Mouse (Mus musculus) inflammation-experienced regulatory T-cells, adult 6 months (primary cell): Measurements from ENCODE around the gene Chst3. TPM values are rescaled to one million over a fixed set of nuclear protein-coding genes. Genes with fewer than 3 reads are reported as not detected.
"Not testable (repeated sequence)": the region's sequence is repeated elsewhere in the genome, so short reads cannot be mapped to it uniquely, and the experiment has no call there.

Source experiments
- ATAC-seq: one replicate; pipeline ENCODE4 v1.8.0; 2017
- polyA plus RNA-seq, 3 experiments: library from polyadenylated mRNA; unstranded; fragments of 100-300 nt; shearing (Covaris generic); gene quantifications; one replicate each; pipeline ENCODE4 v1.2.1; 2017

Chst3 gene
- polyA plus RNA-seq, 3 experiments from 2014 or later, result 0.36 to 0.40 TPM; not detected in 1

GRCm38 (mm10) chr10:60196971-60197370 is 22.1 kb downstream of the Chst3 start:
- ATAC-seq, result no peak

DNA sequence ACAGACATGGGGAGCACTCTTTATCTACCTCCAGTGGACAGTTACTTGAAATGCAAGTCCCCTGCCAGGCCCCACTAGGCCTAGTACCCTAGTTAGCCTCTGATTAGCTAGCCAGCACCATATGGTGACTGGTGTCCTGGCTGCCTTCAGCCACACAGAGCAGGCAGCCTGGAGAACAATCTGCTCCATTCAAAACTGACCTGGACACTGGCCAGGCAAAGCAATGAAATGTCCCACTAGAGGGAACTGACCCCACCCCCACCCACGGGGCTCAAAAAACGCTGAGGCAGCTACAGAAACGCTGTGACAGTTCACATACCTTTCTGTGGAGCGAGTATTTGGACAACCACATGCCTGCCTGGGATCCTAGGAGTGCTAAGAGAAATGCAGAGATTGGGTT is 24.0 kb downstream of the Chst3 start:
- no peak for ATAC-seq

DNA sequence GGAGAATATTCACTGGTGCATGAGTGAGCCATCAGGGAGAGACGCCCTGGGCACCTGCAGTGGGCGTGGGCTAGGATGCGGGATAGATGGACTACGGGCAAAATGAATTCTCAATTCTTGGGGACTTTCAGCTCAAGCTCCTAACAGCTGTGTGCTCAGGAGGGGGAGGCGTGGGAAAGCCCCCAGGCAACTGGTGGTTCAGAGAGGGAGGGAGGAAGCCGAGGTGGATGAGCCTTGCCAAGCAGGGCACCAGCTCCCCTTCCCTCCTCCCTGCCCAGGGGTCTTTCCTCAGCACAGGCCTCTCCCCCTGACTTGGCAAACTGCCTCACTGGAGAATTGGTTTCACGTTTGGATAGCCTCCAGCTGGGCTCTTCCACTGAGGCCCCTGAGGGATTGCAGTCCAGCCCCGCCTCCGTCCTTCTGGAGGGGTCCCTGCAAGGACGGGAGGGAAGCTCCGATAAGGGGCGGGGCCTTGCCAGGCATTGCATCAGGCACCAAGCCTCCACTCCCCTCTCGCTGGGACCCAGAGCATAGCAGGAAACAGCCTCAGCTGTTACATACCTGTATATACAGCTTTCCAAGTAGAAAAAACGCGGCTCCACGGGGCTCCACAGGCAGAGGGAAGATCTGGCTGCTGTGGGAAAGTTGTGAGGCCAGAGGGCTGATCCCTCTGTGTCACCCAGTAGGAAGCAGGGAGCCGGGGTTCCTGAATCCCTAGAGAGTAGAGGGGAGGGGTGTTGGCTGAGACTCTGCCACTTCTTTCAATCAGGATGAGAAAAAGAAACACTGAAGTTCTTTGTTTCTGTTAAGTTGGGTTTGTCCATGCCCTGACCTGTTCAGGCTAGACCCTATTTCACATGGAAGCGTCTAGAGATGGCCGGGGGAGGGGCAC is 25.3 kb downstream of the Chst3 start:
- ATAC-seq, result no peak

- ATAC-seq, result no peak
These were observed 27.3 kb downstream of the Chst3 start for GRCm38 (mm10) chr10:60191796-60192195.

DNA sequence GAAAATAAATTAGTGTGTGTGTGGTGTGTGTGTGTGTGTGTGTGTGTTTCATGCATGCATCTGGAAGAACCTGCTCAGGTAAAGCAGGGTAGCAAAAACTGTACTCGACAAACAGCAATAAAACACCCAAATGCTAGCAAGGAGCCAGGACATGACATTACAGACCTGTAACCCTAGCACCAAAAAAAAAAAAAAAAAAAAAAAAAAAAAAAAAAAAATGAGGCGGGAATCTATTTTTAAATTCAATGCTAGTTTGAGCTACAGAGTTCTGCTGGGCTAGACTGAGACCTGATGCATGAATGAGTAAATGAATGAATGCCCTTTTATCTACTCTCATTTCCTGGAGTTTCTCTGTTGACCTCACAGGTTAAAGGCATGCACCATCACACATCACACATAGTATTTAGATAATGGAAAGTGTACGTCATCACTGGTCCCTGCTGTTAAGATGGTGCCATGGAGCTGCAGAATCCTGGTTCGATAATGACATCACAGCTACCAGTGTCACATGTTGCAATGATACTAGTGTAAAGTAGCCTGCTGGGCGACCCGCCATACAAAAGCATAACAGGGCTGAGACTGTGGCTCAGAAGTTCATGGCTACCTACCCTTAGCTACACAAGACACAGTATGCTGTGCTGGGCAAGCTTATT is 29.4 kb downstream of the Chst3 start:
- no peak for ATAC-seq

GRCm38 (mm10) chr10:60186191-60186945 is 32.7 kb downstream of the Chst3 start:
- no peak for ATAC-seq

DNA sequence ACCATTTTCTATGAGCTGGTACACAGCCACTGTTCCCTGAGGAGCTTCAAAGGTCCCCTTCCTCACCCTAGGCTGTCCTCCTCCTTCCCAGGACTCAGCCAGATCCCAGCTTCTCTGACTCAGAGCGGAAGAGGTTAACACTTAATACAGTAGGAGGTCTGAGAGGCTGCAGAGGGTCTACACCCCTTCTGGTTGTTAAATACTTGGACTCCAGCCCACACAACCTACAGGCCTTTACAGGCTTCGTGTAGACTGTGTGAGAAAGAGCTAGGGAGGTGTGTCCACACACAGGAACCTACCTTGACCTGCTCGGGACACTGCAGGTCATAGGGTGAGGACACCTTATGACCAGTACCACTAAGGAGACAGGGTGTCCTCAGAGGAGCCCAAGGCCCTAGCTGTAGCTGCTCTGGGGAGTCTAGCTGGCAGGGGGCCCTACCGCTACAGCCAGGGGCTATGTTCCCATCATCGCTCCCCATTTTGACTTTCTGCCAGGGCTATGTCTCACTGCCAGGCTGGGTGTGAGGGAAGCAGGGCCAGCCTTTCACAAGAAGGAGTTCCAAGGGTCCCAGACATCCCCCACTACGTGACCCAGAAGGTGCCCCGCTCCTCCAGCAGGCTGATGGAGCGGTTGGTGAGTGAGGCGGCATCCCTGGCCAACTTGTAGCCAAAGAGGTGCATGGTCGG is 33.9 kb downstream of the Chst3 start:
- no peak for ATAC-seq

DNA sequence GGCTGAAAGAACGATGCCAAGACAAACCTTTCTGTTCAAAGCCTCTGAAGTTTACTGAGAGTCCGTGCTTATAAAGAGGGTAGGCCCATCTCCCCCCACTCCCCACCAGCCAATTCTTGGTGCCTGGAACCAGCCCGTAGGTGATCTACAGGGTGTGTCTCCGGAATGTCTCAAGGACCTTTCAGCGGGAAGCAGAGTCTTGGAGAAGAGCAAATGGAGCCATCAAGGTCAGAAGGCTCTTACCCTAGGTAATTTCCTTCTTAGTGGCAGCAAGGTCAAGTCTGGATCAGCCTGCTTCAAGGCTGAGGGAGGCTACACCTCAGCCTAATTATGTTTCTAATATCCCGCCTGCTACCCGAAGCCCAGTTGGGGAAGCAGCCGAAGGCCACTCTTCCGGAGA is 43.8 kb downstream of the Chst3 start:
- ATAC-seq, result not testable (repeated sequence)

DNA sequence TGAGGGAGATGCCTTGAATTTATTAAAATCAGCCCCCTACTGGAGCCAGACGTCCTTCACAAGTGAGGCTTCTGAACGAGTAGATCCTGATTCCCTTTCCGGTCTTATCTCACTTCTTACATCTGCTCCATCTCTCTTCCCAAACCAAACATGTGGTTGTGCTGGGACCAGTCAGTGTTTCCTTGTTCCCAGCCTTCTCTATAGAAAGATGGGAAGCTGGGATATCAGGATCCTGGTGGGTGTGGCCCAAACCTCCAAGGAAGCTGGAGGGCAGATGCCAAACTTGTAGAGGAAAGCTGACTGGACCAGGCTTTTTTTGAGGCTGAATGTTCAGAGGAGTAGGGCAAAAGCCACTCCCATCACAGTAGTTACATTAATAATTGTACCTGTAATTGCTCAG is 44.6 kb downstream of the Chst3 start:
- no peak for ATAC-seq

DNA sequence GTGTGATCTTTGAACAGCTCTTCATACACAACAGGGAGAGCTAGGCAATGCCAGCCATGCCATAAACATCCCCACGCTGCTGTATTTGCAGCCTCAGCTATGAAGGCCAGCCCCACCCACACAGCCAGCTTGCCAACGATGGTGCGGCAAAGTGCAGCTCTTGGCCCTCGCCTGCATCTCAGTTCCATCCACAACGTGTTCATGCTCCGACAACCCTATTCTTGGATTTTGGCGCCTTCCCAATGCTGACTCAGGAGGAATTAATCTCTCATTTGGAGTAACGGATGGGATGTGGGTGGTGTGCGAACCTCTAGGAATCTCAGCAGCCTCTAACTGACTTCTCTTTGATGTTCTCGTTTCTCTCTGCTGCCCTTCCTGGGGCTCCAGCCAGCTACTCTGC is 46.0 kb downstream of the Chst3 start:
- ATAC-seq, result no peak

GRCm38 (mm10) chr10:60172306-60172705 is 46.8 kb downstream of the Chst3 start:
- ATAC-seq, result no peak

- no peak for ATAC-seq
These were observed 47.7 kb downstream of the Chst3 start for GRCm38 (mm10) chr10:60171368-60171767.

DNA sequence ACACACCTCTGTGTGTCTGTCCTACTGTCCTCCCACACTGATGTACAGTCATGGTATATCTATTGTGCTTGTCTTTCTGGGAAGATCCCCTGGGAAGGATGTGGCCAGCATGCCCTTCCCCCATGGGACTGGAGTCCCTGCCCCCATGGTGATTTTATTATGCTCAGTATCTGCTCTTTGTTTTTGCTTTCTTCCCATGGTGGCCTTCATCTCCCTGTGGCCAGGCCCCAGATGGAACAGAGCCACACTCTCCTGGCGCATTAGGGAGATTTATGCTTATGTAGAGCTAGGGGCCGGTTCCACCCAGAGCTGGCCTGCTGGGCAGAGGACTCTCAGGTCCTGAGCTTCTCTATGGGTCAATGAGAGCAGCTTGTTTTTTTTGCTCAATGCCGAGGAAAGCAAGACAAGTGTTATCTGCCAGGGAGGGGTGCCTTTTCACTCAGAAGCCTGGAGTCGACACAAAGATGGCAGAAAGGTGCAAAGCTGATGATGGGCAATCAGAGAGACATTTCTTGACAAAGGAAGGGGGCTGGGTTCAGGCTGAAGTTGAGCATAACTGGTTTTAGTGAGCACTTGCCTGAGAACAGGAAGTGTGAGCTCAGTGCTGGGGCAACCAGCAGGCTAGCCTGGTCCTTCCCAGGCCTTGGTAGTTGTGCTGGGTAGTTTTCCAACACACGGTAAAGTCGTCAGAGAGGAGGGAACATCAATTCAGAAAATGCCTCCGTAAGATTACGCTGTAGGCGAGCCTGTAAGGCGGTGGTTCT is 48.6 kb downstream of the Chst3 start:
- ATAC-seq, result no peak

GRCm38 (mm10) chr10:60168960-60169359 is 50.1 kb downstream of the Chst3 start:
- no peak for ATAC-seq

- ATAC-seq, result no peak
These were observed 50.8 kb downstream of the Chst3 start for GRCm38 (mm10) chr10:60168306-60168705.

DNA sequence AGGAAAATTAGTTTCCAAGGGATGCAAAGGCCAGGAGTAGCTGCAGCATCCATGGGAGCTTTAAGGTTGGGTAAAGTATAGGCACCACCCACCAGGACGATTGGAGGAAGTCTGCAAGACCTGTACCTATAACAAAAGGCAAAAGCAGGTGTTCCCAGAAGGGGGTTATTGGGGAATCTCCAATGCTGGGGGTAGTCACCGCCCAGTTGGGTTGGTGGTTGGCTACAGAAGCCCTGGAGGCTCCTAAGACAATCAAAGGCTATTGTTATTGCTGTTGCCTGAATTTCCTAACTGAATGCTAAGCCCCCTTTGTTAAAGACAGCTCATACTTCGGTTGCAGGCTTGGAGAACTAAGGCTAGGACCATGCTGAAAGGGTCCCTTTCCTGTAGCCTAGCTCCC is 53.0 kb downstream of the Chst3 start:
- no peak for ATAC-seq

GRCm38 (mm10) chr10:60164869-60165268 is 54.2 kb downstream of the Chst3 start:
- no peak for ATAC-seq

DNA sequence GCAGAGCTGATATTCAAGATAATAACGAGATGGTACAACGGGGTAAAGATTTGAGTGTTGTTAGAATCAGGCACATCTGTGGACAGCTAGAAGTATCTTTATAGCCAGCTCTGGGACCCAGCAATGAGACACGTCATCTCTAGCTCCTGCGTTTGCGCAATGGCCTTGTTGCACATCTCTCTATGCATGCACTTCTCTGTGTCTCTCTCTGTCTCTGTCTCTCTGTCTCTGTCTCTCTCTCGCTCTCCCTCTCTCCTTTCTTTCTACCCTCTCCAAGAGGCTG is 56.1 kb downstream of the Chst3 start:
- no peak for ATAC-seq

- ATAC-seq, result not testable (repeated sequence)
These were observed 56.7 kb downstream of the Chst3 start for GRCm38 (mm10) chr10:60162184-60162972.

DNA sequence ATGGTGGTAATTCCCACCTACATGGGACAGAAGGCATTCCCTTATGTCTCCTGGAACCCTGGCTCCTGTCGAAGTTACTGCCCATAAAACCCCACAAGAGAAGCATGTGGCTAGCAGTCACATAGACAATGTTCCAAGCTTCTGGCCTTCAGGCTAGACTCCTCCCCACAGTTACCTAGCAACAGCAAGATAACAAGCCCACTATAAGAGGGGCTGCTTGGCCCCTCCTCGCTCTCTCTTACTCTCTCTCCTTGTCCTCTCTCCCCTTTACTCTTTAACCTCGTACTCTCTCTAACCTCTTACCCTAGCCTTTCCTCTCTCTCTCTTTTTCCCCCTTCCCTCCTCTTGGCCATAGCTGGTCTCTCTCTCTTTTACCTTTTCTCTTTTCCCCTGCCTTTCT is 57.7 kb downstream of the Chst3 start:
- not testable (repeated sequence) for ATAC-seq

GRCm38 (mm10) chr10:60158144-60158543 is 60.9 kb downstream of the Chst3 start:
- ATAC-seq, result no peak
